Mouse (Mus musculus): ENCODE measurements around the gene Robo3. TPM values are rescaled to one million over a fixed set of nuclear protein-coding genes. Genes with fewer than 3 reads are reported as not detected.

The Robo3 gene
- polyA plus RNA-seq, 1 experiment from 2014 or later = 0.15 TPM

GRCm38 (mm10) chr9:37437772-37438735 is 5.0 kb upstream of the Robo3 start:
- Histone ChIP-seq H3K36me3 (ENCODE audit: control insufficient read depth, insufficient read depth, low read length) (no peaks in the 10 kb centered on the region), H3K4me1 (ENCODE audit: control insufficient read depth in 2 of 2, insufficient read depth in 2 of 2, low read length in 2 of 2) (peaks cover 3 to 15% of the 10 kb centered on the region in 2 experiments; a peak in 3 of 4 replicates), H3K27me3 (ENCODE audit: control insufficient read depth, insufficient read depth, low read length) (peaks cover 32% of the 10 kb centered on the region), H3K9me3 (ENCODE audit: control insufficient read depth, low read length) (no peaks in the 10 kb centered on the region), H3K27ac (replicated peaks in 1 of 2; ENCODE audit: control insufficient read depth in 1 of 2, insufficient read depth in 1 of 2, low read depth in 2 of 2, low read length in 2 of 2) (no peak overlapping the region), H3K4me3 (ENCODE audit: control insufficient read depth in 1 of 2, insufficient read depth in 1 of 2, low read depth in 1 of 2, low read length in 2 of 2) (no peak overlapping the region), H3K4me2 (ENCODE audit: low read length) (no peak overlapping the region), H3K9ac (ENCODE audit: low read length) (no peak overlapping the region)
- no peak for ATAC-seq (ENCODE audit: insufficient number of reproducible peaks, insufficient read depth, low FRiP score, low read depth)
- WGBS = 37% methylated on average over 3 of the region's 3 CpGs

DNA sequence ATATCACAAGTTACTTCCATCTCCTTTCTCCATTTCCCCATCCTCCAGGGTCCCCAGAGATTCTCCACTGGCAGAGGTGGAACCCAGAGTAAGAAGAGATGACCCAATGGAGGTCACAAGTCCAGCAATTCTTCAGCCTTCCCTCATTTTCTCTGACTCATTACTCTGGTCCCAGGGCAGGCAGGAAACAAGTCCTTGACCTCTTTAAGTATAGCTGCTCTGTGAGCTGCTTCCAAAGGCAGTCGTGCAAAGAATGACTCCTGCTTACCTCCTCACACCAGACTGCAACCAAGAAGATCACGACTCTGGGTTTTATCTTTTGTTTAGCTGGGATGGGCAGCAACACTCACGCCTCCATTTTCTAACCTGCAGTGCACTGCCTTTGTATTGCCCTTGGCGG is 2.6 kb upstream of the Robo3 start:
- H3K4me2 ChIP-seq (ENCODE audit: low read length) = no peak overlapping the region
- ATAC-seq (ENCODE audit: insufficient number of reproducible peaks, insufficient read depth, low FRiP score, low read depth) = no peak
- 10% methylated on average over 4 of the region's 4 CpGs for WGBS
- H3K4me3 ChIP-seq (ENCODE audit: control insufficient read depth in 1 of 2, insufficient read depth in 1 of 2, low read depth in 1 of 2, low read length in 2 of 2) = no peak overlapping the region
- no peak overlapping the region for H3K27ac ChIP-seq (replicated peaks in 1 of 2; ENCODE audit: control insufficient read depth in 1 of 2, insufficient read depth in 1 of 2, low read depth in 2 of 2, low read length in 2 of 2)
- H3K4me1 ChIP-seq (ENCODE audit: control insufficient read depth in 2 of 2, insufficient read depth in 2 of 2, low read length in 2 of 2) = peaks cover 5 to 22% of the 10 kb centered on the region in 2 experiments; a peak in 3 of 4 replicates
- no peak overlapping the region for H3K9ac ChIP-seq (ENCODE audit: low read length)
- H3K9me3 ChIP-seq (ENCODE audit: control insufficient read depth, low read length) = no peaks in the 10 kb centered on the region
- peaks cover 56% of the 10 kb centered on the region for H3K27me3 ChIP-seq (ENCODE audit: control insufficient read depth, insufficient read depth, low read length)
- no peaks in the 10 kb centered on the region for H3K36me3 ChIP-seq (ENCODE audit: control insufficient read depth, insufficient read depth, low read length)

GRCm38 (mm10) chr9:37434932-37435331 is 1.9 kb upstream of the Robo3 start:
- peaks cover 5 to 22% of the 10 kb centered on the region in 2 experiments; a peak in 3 of 4 replicates for H3K4me1 ChIP-seq (ENCODE audit: control insufficient read depth in 2 of 2, insufficient read depth in 2 of 2, low read length in 2 of 2)
- no peaks in the 10 kb centered on the region for H3K36me3 ChIP-seq (ENCODE audit: control insufficient read depth, insufficient read depth, low read length)
- H3K27me3 ChIP-seq (ENCODE audit: control insufficient read depth, insufficient read depth, low read length) = peaks cover 63% of the 10 kb centered on the region
- no peak overlapping the region for H3K4me2 ChIP-seq (ENCODE audit: low read length)
- H3K9ac ChIP-seq (ENCODE audit: low read length) = no peak overlapping the region
- no peak overlapping the region for H3K4me3 ChIP-seq (ENCODE audit: control insufficient read depth in 1 of 2, insufficient read depth in 1 of 2, low read depth in 1 of 2, low read length in 2 of 2)
- no peaks in the 10 kb centered on the region for H3K9me3 ChIP-seq (ENCODE audit: control insufficient read depth, low read length)
- ATAC-seq (ENCODE audit: insufficient number of reproducible peaks, insufficient read depth, low FRiP score, low read depth) = no peak
- no peak overlapping the region for H3K27ac ChIP-seq (replicated peaks in 1 of 2; ENCODE audit: control insufficient read depth in 1 of 2, insufficient read depth in 1 of 2, low read depth in 2 of 2, low read length in 2 of 2)
- 1% methylated on average over 14 of the region's 14 CpGs for WGBS

DNA sequence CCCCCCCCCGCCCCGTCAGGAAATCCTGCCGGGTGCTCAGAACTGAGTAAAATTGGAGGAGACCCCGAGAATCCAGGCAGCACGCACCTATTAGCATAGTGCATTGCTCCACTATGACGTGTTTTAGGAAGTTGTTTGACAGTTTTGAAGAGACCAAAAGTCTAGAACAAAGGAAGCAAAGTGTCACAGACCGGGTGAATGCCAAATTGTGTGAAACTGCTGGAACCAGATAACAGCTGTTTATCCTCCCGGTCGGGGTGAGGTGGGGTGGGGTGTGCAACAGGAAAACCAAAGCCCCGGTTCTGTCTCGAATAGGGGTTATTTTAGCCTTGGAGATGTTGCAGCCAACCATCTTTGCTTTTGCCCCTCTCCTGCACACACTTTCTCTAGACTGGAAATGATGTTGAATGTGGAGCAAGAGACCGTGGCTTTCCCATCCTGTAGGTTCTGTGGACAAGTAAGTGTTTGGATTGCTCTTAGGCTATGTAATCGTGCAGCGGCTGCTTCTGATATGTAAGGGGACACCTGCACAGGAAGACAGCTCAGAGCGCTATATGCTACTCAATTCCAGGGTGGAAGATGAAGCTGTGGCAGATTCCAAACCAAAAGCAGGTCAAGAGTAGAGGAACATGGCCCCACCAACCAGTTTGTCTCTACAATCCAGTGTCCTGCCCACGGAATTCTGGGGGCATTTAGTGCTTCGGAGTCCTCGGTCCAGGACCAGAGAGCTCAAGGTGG is 946 bp upstream of the Robo3 start:
- no peaks in the 10 kb centered on the region for H3K36me3 ChIP-seq (ENCODE audit: control insufficient read depth, insufficient read depth, low read length)
- peaks cover 72% of the 10 kb centered on the region for H3K27me3 ChIP-seq (ENCODE audit: control insufficient read depth, insufficient read depth, low read length)
- peak overlapping the region; percentile 57; the same call in 1 of the 2 replicates for H3K4me2 ChIP-seq (ENCODE audit: low read length)
- H3K4me3 ChIP-seq (ENCODE audit: control insufficient read depth in 1 of 2, insufficient read depth in 1 of 2, low read depth in 1 of 2, low read length in 2 of 2) = 0 out of 4 replicates have a peak overlapping the region, but pooled peaks of 1 of the 2 experiments have one; percentile 25
- WGBS = 2% methylated on average over 18 of the region's 18 CpGs
- H3K9me3 ChIP-seq (ENCODE audit: control insufficient read depth, low read length) = no peaks in the 10 kb centered on the region
- ATAC-seq (ENCODE audit: insufficient number of reproducible peaks, insufficient read depth, low FRiP score, low read depth) = no peak
- H3K9ac ChIP-seq (ENCODE audit: low read length) = no peak overlapping the region
- peaks cover 5 to 22% of the 10 kb centered on the region in 2 experiments; a peak in 3 of 4 replicates for H3K4me1 ChIP-seq (ENCODE audit: control insufficient read depth in 2 of 2, insufficient read depth in 2 of 2, low read length in 2 of 2)
- no peak overlapping the region for H3K27ac ChIP-seq (replicated peaks in 1 of 2; ENCODE audit: control insufficient read depth in 1 of 2, insufficient read depth in 1 of 2, low read depth in 2 of 2, low read length in 2 of 2)

GRCm38 (mm10) chr9:37432026-37432666 is 900 bp downstream of the Robo3 start:
- peaks cover 2 to 15% of the 10 kb centered on the region in 2 experiments; a peak in 1 of 4 replicates for H3K4me1 ChIP-seq (ENCODE audit: control insufficient read depth in 2 of 2, insufficient read depth in 2 of 2, low read length in 2 of 2)
- no peaks in the 10 kb centered on the region for H3K36me3 ChIP-seq (ENCODE audit: control insufficient read depth, insufficient read depth, low read length)
- H3K4me3 ChIP-seq (ENCODE audit: control insufficient read depth in 1 of 2, insufficient read depth in 1 of 2, low read depth in 1 of 2, low read length in 2 of 2) = peak overlapping the region in 1 of 2 experiments; percentile 25; a peak in 2 of 4 replicates
- H3K4me2 ChIP-seq (ENCODE audit: low read length) = peak overlapping the region; percentile 57
- H3K27ac ChIP-seq (replicated peaks in 1 of 2; ENCODE audit: control insufficient read depth in 1 of 2, insufficient read depth in 1 of 2, low read depth in 2 of 2, low read length in 2 of 2) = no peak overlapping the region
- H3K27me3 ChIP-seq (ENCODE audit: control insufficient read depth, insufficient read depth, low read length) = peaks cover 85% of the 10 kb centered on the region
- H3K9ac ChIP-seq (ENCODE audit: low read length) = no peak overlapping the region
- H3K9me3 ChIP-seq (ENCODE audit: control insufficient read depth, low read length) = no peaks in the 10 kb centered on the region
- ATAC-seq (ENCODE audit: insufficient number of reproducible peaks, insufficient read depth, low FRiP score, low read depth) = no peak
- 1% methylated on average over 16 of the region's 17 CpGs for WGBS

DNA sequence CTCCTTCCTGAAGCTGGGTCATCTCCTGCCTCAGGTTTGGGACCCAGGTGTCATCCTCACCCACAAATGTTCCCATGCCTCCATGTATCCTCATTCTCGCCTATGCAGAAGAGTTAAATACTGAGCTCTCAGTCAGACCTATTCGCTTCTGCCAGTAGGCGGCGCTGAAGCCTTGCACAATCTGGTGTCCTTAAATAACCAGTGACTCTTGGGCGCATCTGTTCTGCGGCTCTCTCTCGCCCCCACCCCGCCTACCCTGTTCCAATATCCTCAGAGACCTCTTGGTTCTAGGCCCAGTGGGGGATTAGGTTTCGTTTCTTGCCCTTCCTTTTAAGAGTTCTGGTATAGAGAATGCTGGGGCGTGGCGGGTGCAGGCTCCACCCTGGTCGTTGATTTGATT is 2.5 kb downstream of the Robo3 start:
- H3K27me3 ChIP-seq (ENCODE audit: control insufficient read depth, insufficient read depth, low read length) = peaks cover 78% of the 10 kb centered on the region
- WGBS = 3% methylated on average over 12 of the region's 12 CpGs
- ATAC-seq (ENCODE audit: insufficient number of reproducible peaks, insufficient read depth, low FRiP score, low read depth) = peak; percentile 58
- H3K4me3 ChIP-seq (ENCODE audit: control insufficient read depth in 1 of 2, insufficient read depth in 1 of 2, low read depth in 1 of 2, low read length in 2 of 2) = no peak overlapping the region
- H3K9me3 ChIP-seq (ENCODE audit: control insufficient read depth, low read length) = no peaks in the 10 kb centered on the region
- H3K36me3 ChIP-seq (ENCODE audit: control insufficient read depth, insufficient read depth, low read length) = no peaks in the 10 kb centered on the region
- no peak overlapping the region for H3K27ac ChIP-seq (replicated peaks in 1 of 2; ENCODE audit: control insufficient read depth in 1 of 2, insufficient read depth in 1 of 2, low read depth in 2 of 2, low read length in 2 of 2)
- H3K4me1 ChIP-seq (ENCODE audit: control insufficient read depth in 2 of 2, insufficient read depth in 2 of 2, low read length in 2 of 2) = peaks cover 2 to 15% of the 10 kb centered on the region in 2 experiments; a peak in 1 of 4 replicates
- no peak overlapping the region for H3K9ac ChIP-seq (ENCODE audit: low read length)
- H3K4me2 ChIP-seq (ENCODE audit: low read length) = peak overlapping the region; percentile 35

DNA sequence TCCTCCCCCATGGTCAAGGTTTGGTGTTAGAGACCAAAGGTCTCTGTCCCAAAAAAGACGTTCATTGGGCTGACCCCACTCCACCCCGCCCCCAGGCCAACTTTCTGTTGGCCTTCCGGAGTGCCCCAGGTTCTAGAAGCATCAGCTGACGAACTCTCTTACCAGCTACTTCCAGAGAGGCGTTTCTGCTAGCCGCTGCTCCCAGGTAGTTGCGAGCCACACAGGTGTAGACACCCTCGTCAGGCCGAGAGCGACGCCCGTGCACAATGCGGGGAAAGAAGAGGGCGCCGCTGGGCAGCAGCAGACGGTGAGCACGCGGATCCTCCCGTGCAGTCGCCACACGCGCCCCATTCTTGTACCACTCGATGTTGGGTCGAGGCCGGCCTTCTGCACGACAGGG is 3.7 kb downstream of the Robo3 start:
- WGBS = 26% methylated on average over 26 of the region's 26 CpGs
- no peak for ATAC-seq (ENCODE audit: insufficient number of reproducible peaks, insufficient read depth, low FRiP score, low read depth)
- no peak overlapping the region for H3K4me3 ChIP-seq (ENCODE audit: control insufficient read depth in 1 of 2, insufficient read depth in 1 of 2, low read depth in 1 of 2, low read length in 2 of 2)
- H3K27me3 ChIP-seq (ENCODE audit: control insufficient read depth, insufficient read depth, low read length) = peaks cover 66% of the 10 kb centered on the region
- no peaks in the 10 kb centered on the region for H3K36me3 ChIP-seq (ENCODE audit: control insufficient read depth, insufficient read depth, low read length)
- H3K4me1 ChIP-seq (ENCODE audit: control insufficient read depth in 2 of 2, insufficient read depth in 2 of 2, low read length in 2 of 2) = peaks cover 2 to 15% of the 10 kb centered on the region in 2 experiments; a peak in 1 of 4 replicates
- H3K9me3 ChIP-seq (ENCODE audit: control insufficient read depth, low read length) = no peaks in the 10 kb centered on the region
- no peak overlapping the region for H3K9ac ChIP-seq (ENCODE audit: low read length)
- H3K4me2 ChIP-seq (ENCODE audit: low read length) = no peak overlapping the region
- no peak overlapping the region for H3K27ac ChIP-seq (replicated peaks in 1 of 2; ENCODE audit: control insufficient read depth in 1 of 2, insufficient read depth in 1 of 2, low read depth in 2 of 2, low read length in 2 of 2)
